Mouse (Mus musculus) forebrain, embryonic 16.5 days (tissue): Measurements from ENCODE around the gene Isg15. TPM values are rescaled to one million over a fixed set of nuclear protein-coding genes. Genes with fewer than 3 reads are reported as not detected.

Experiments
- microRNA-seq: library from miRNA; unstranded; fragments of <30 nt; microRNA quantifications from one replicate; pipeline ENCODE4, GENCODE M21; 2017
- polyA plus RNA-seq: library from polyadenylated mRNA; unstranded; fragments of >200 nt; fragmentation: Nextera tagmentation; extraction: Ambion mirVana; gene quantifications from 2 replicates; pipeline ENCODE4 v1.2.1, GENCODE M21; 2015

Gene Isg15
- polyA plus RNA-seq, 1 experiment from 2014 or later = 1.5 TPM

Small RNAs within 50 kb of the gene (microRNA-seq; reads per million reads assigned to microRNA genes)
- gene Mir7658 = 2.7 reads per million, percentile 9 among the genes with 10 or more reads in this experiment

Other genes with a start within 250 kb of the Isg15 start
- gene C1qtnf12, start 238.5 kb downstream of the Isg15 start, polyA plus RNA-seq = 6.3 and 9.2 TPM in 2 replicates
- 26.8 and 30.4 TPM in 2 replicates for gene B3galt6, start 208.2 kb downstream of the Isg15 start, polyA plus RNA-seq
- gene Sdf4, start 207.9 kb downstream of the Isg15 start, polyA plus RNA-seq = 118 and 125 TPM in 2 replicates
- 1.0 and 1.4 TPM in 2 replicates for gene Tnfrsf4, start 187.0 kb downstream of the Isg15 start, polyA plus RNA-seq
- 0.60 and 1.5 TPM in 2 replicates for gene Tnfrsf18, start 174.7 kb downstream of the Isg15 start, polyA plus RNA-seq
- not detected in 2 replicates for gene Ttll10, start 141.4 kb downstream of the Isg15 start, polyA plus RNA-seq
- gene 9430015G10Rik, start 90.8 kb downstream of the Isg15 start, polyA plus RNA-seq = 43.2 and 45.8 TPM in 2 replicates
- gene Rnf223, start 70.3 kb downstream of the Isg15 start, polyA plus RNA-seq = 0.42 and 0.73 TPM in 2 replicates
- gene Agrn, start 3.3 kb downstream of the Isg15 start, polyA plus RNA-seq = 113 and 125 TPM in 2 replicates
- gene AW011738, start 2.5 kb upstream of the Isg15 start, polyA plus RNA-seq = 3.3 and 4.0 TPM in 2 replicates
- gene Perm1, start 15.1 kb upstream of the Isg15 start, polyA plus RNA-seq = 1.7 and 1.8 TPM in 2 replicates
- gene Plekhn1, start 34.0 kb upstream of the Isg15 start, polyA plus RNA-seq = 27.6 and 31.9 TPM in 2 replicates
- 55.3 and 61.4 TPM in 2 replicates for gene Noc2l, start 35.2 kb upstream of the Isg15 start, polyA plus RNA-seq
- 0.83 and 2.2 TPM in 2 replicates for gene Samd11, start 54.8 kb upstream of the Isg15 start, polyA plus RNA-seq
- gene Vmn2r-ps159, start 130.3 kb upstream of the Isg15 start, polyA plus RNA-seq = not detected in 2 replicates